Mouse (Mus musculus): ENCODE measurements around the gene Zbtb11. TPM values are rescaled to one million over a fixed set of nuclear protein-coding genes. Genes with fewer than 3 reads are reported as not detected.
"Not testable (repeated sequence)": the region's sequence is repeated elsewhere in the genome, so short reads cannot be mapped to it uniquely, and the experiment has no call there.

Gene Zbtb11
- not detected in 2 replicates for polyA plus RNA-seq (2012; ENCODE audit: insufficient read depth, insufficient read length, low replicate concordance, missing spikeins)

GRCm38 (mm10) chr16:55973431-55974255 is at the start of gene Zbtb11:
Gene Zbtb11 (plus strand): TSS chr16:55973883.
- TF ChIP-seq CTCF (IDR thresholded peaks at IDR 0.05; ENCODE audit: insufficient read depth, low read depth, low read length) (no peak), POLR2A (IDR thresholded peaks at IDR 0.05; ENCODE audit: insufficient read depth, low read depth, low read length) (peak; percentile 84)

GRCm38 (mm10) chr16:55924010-55924409 is 49.7 kb upstream of the Zbtb11 start:
- H3K27ac ChIP-seq (ENCODE audit: insufficient read depth, low read depth, low read length), result no peak overlapping the region
- TF ChIP-seq CTCF (IDR thresholded peaks at IDR 0.05; ENCODE audit: insufficient read depth, low read depth, low read length) (no peak), POLR2A (IDR thresholded peaks at IDR 0.05; ENCODE audit: insufficient read depth, low read depth, low read length) (no peak)
- WGBS, result 92% methylated on average over 4 of the region's 4 CpGs
- H3K4me3 ChIP-seq (ENCODE audit: insufficient read depth, low read depth, low read length), result no peak overlapping the region
- H3K4me1 ChIP-seq (ENCODE audit: control insufficient read depth, insufficient read depth, low read length), result no peaks in the 10 kb centered on the region

More at GRCm38 (mm10) chr16:55973431-55974255, at the start of gene Zbtb11:
- WGBS, result under 1% methylated on average over 85 of the region's 86 CpGs
- peaks cover 4% of the 10 kb centered on the region; the same call in 1 of the 2 replicates for H3K4me1 ChIP-seq (ENCODE audit: control insufficient read depth, insufficient read depth, low read length)
- H3K27ac ChIP-seq (ENCODE audit: insufficient read depth, low read depth, low read length), result peak within 1 kb of the TSS; percentile 76
- H3K4me3 ChIP-seq (ENCODE audit: insufficient read depth, low read depth, low read length), result peak within 1 kb of the TSS; percentile 93

GRCm38 (mm10) chr16:55933681-55934343 is 39.9 kb upstream of the Zbtb11 start:
- TF ChIP-seq CTCF (IDR thresholded peaks at IDR 0.05; ENCODE audit: insufficient read depth, low read depth, low read length) (no peak), POLR2A (IDR thresholded peaks at IDR 0.05; ENCODE audit: insufficient read depth, low read depth, low read length) (no peak)
- Histone ChIP-seq H3K4me1 (ENCODE audit: control insufficient read depth, insufficient read depth, low read length) (no peaks in the 10 kb centered on the region), H3K27ac (ENCODE audit: insufficient read depth, low read depth, low read length) (peak overlapping the region; percentile 34; the same call in 1 of the 2 replicates), H3K4me3 (ENCODE audit: insufficient read depth, low read depth, low read length) (peak overlapping the region; percentile 81)
- WGBS, result 0% methylated on average over 32 of the region's 32 CpGs

GRCm38 (mm10) chr16:55934453-55935037 is 39.1 kb upstream of the Zbtb11 start, which contains the start of gene Cep97:
Gene Cep97 (minus strand): TSS chr16:55934855.
- peak; percentile 63; the same call in 1 of the 2 replicates for TF ChIP-seq POLR2A (IDR thresholded peaks at IDR 0.05; ENCODE audit: insufficient read depth, low read depth, low read length)
- no peak for TF ChIP-seq CTCF (IDR thresholded peaks at IDR 0.05; ENCODE audit: insufficient read depth, low read depth, low read length)
- under 1% methylated on average over 24 of the region's 24 CpGs for WGBS
- peak within 1 kb of the TSS; percentile 81 for H3K4me3 ChIP-seq (ENCODE audit: insufficient read depth, low read depth, low read length)
- no peaks in the 10 kb centered on the region for H3K4me1 ChIP-seq (ENCODE audit: control insufficient read depth, insufficient read depth, low read length)
- H3K27ac ChIP-seq (ENCODE audit: insufficient read depth, low read depth, low read length), result peak within 1 kb of the TSS; percentile 57

- 81% methylated on average over 4 of the region's 4 CpGs for WGBS
- TF ChIP-seq POLR2A (IDR thresholded peaks at IDR 0.05; ENCODE audit: insufficient read depth, low read depth, low read length) (no peak), CTCF (IDR thresholded peaks at IDR 0.05; ENCODE audit: insufficient read depth, low read depth, low read length) (no peak)
- no peaks in the 10 kb centered on the region for H3K4me1 ChIP-seq (ENCODE audit: control insufficient read depth, insufficient read depth, low read length)
- H3K4me3 ChIP-seq (ENCODE audit: insufficient read depth, low read depth, low read length), result no peak overlapping the region
- no peak overlapping the region for H3K27ac ChIP-seq (ENCODE audit: insufficient read depth, low read depth, low read length)
Observed at GRCm38 (mm10) chr16:55938761-55939160, 34.9 kb upstream of the Zbtb11 start.

DNA sequence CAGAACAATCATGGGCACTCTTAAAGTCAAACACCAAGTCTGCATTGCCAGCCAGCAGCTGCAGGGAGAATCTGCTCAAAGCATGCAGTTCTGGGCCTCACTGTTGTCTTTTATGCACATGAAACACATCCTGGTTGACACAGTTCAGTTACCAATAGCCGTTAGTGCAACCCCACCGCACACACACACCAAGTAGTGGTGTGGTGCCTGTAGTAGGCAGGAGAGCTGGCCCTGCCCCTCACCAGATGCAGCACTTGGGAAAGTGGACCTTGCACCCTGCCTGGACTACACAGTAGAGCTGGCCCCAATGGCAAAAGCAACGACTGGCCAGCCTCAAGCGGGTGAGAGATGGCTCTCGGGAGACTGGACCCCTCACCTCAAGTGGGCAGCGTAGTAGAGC is 34.0 kb upstream of the Zbtb11 start:
- H3K4me1 ChIP-seq (ENCODE audit: control insufficient read depth, insufficient read depth, low read length), result no peaks in the 10 kb centered on the region

GRCm38 (mm10) chr16:55940781-55941180 is 32.9 kb upstream of the Zbtb11 start:
- Histone ChIP-seq H3K27ac (ENCODE audit: insufficient read depth, low read depth, low read length) (no peak overlapping the region), H3K4me1 (ENCODE audit: control insufficient read depth, insufficient read depth, low read length) (no peaks in the 10 kb centered on the region), H3K4me3 (ENCODE audit: insufficient read depth, low read depth, low read length) (no peak overlapping the region)
- no peak for TF ChIP-seq POLR2A (IDR thresholded peaks at IDR 0.05; ENCODE audit: insufficient read depth, low read depth, low read length)
- no peak for TF ChIP-seq CTCF (IDR thresholded peaks at IDR 0.05; ENCODE audit: insufficient read depth, low read depth, low read length)
- 97% methylated on average over 4 of the region's 4 CpGs for WGBS

More for the DNA sequence above, 34.0 kb upstream of the Zbtb11 start:
- TF ChIP-seq CTCF (IDR thresholded peaks at IDR 0.05; ENCODE audit: insufficient read depth, low read depth, low read length) (no peak), POLR2A (IDR thresholded peaks at IDR 0.05; ENCODE audit: insufficient read depth, low read depth, low read length) (no peak)
- Histone ChIP-seq H3K4me3 (ENCODE audit: insufficient read depth, low read depth, low read length) (no peak overlapping the region), H3K27ac (ENCODE audit: insufficient read depth, low read depth, low read length) (no peak overlapping the region)
- WGBS, result 88% methylated on average over 6 of the region's 6 CpGs

- no peak overlapping the region for H3K27ac ChIP-seq (ENCODE audit: insufficient read depth, low read depth, low read length)
- TF ChIP-seq POLR2A (IDR thresholded peaks at IDR 0.05; ENCODE audit: insufficient read depth, low read depth, low read length) (no peak), CTCF (IDR thresholded peaks at IDR 0.05; ENCODE audit: insufficient read depth, low read depth, low read length) (no peak)
- H3K4me3 ChIP-seq (ENCODE audit: insufficient read depth, low read depth, low read length), result no peak overlapping the region
- WGBS, result 69% methylated on average over 3 of the region's 3 CpGs
- no peaks in the 10 kb centered on the region for H3K4me1 ChIP-seq (ENCODE audit: control insufficient read depth, insufficient read depth, low read length)
Observed at GRCm38 (mm10) chr16:55947266-55947665, 26.4 kb upstream of the Zbtb11 start.

GRCm38 (mm10) chr16:55947876-55948410 is 25.7 kb upstream of the Zbtb11 start:
- H3K4me1 ChIP-seq (ENCODE audit: control insufficient read depth, insufficient read depth, low read length); H3K4me3 ChIP-seq (ENCODE audit: insufficient read depth, low read depth, low read length); H3K27ac ChIP-seq (ENCODE audit: insufficient read depth, low read depth, low read length): not testable (repeated sequence)
- WGBS, result 83% methylated on average over 2 of the region's 2 CpGs

Data from olfactory bulb, adult 2 months (tissue).